Mouse (Mus musculus): ENCODE measurements at regions not wholly inside any gene's neighbourhood (a gene's known extent, or its start where the extent isn't known, plus 50 kb on each side); places are given as distances from the start of the nearest gene placed in this dataset.
"Not testable (repeated sequence)": the region's sequence is repeated elsewhere in the genome, so short reads cannot be mapped to it uniquely, and the experiment has no call there.

GRCm38 (mm10) chr14:102190786-102191185, 461.0 kb downstream of the Lmo7 start:
- DNase-seq (ENCODE audit: low spot score in 2 of 2) = no peak

GRCm38 (mm10) chr14:102181269-102181668, 451.5 kb downstream of the Lmo7 start:
- DNase-seq (ENCODE audit: low spot score in 2 of 2) = no peak

DNA sequence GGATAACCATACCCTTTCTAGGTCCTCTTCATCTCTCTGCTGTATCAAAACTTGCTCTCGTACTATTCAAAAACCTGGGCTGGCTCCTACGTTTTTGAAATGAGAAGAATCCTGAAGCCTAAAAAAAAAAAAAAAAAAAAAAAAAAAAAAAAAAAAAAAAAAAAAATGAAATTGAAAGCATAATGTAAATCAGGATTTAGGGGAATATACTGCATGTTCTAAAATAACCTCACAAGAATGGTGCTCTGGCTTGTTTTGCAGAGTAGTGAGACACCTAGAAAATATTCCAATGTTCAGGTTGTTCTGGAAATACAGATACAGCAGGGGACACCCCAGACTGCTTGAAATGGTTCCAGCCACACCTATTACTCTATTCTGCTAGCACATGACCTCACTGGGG, 442.0 kb downstream of the Lmo7 start:
- no peak for DNase-seq (ENCODE audit: low spot score in 2 of 2)

DNA sequence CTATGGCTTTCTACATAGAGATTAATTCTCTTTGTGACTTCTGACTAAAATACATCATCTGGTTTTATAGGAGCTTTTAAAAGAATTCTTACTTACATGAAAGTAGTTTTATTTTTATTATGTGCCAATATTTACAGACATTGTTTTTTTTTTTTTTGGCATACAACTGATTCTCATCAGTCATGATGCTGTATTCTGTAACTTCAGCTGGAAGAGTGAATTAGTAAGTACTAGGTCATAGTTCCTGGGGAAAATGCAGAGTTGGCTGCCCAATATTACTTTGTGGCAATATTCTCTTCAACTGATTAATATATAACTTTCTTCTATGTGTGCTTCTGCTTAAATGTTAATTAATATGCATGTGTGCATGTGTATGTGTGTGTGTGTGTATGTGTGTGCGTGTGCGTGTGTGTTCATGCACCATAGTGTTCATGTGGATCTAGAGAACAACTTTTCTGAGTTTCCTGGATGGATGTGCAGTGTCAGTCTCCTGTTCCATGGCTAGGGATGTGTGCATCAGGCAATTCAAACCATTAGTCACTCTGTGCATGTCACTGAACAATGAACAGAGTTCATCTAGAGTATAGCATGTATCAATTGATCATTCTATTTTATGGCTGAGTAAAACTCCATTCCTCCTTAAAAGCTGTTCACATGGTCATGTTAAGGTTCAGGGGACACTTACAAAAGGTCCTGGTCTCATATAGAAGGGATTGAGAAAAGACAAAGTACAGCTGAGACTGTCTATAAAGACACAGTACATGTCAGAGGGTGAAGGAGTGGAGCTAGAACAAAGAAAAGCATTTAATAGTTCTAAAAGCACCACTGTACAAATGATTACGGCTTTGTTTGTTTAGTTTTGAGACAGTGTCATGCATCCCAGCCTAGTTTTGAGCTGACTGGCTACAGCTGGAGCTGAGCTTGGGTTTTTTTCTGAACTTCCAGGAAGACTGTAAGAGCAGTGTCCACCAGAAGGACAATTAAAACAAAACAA, 431.8 kb downstream of the Lmo7 start:
- DNase-seq (ENCODE audit: low spot score in 2 of 2) = no peak

- DNase-seq (ENCODE audit: low spot score in 2 of 2) = not testable (repeated sequence)
Measured at GRCm38 (mm10) chr14:102150410-102150809, 420.7 kb downstream of the Lmo7 start.

- no peak for DNase-seq (ENCODE audit: low spot score in 2 of 2)
Measured at GRCm38 (mm10) chr14:102142720-102143119, 413.0 kb downstream of the Lmo7 start.

DNA sequence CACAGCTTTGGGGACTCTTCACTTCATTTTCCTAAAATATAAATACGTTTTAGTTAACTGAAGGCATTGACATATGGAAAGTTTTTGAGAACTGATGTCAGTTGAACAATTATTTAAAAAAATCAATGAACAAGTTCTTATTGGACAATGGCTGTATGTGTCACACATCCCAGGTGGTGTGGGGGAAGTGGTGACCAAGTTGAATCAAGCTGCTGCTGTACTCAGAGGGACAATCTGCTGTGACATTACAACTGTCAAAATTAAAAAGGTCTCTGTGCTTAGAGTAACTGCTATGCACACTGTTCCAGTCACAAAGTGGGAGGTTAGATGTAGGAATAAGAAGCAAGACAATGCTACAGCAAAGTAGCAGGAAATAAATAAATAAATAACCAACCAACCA, 409.2 kb downstream of the Lmo7 start:
- no peak for DNase-seq (ENCODE audit: low spot score in 2 of 2)

DNA sequence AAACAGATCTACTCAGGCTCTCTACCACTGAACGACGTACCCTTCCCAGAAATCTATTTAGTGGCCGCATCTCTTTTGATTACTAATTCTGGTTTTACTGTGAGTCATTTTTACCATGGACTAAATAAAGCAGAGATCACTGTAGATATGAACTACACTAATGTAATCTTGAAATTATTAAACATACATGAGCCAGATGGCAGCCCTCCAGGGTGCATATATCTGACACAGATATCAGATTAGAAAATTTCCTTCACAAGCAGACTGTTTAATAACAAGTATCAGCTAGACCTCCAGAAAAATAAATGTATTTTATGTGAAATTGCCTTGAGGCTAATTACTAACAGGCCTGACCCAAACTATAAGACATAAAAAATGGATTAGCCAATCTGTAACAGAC, 388.4 kb downstream of the Lmo7 start:
- DNase-seq (ENCODE audit: low spot score in 2 of 2) = no peak

DNA sequence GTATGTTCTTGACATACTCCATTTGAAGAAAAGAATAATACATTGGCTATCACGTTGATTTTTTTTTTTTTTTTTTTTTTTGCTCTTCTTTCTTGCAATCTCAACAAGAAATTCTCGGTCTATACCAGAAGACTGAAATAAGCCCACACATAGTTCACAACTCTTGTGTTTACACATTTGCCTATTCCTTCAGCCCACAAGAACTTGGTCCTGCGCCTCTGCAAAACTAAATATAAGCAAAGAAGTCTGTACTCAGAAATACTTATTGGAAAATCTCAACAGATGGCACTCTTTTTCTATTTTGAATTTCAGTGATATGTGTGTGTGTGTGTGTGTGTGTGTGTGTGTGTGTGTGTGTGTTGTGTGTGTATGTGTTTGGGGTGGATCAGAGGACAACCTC, 376.4 kb downstream of the Lmo7 start:
- DNase-seq (ENCODE audit: low spot score in 2 of 2) = no peak

- DNase-seq (ENCODE audit: low spot score in 2 of 2) = no peak
Measured at GRCm38 (mm10) chr14:102094105-102094504, 364.3 kb downstream of the Lmo7 start.

DNA sequence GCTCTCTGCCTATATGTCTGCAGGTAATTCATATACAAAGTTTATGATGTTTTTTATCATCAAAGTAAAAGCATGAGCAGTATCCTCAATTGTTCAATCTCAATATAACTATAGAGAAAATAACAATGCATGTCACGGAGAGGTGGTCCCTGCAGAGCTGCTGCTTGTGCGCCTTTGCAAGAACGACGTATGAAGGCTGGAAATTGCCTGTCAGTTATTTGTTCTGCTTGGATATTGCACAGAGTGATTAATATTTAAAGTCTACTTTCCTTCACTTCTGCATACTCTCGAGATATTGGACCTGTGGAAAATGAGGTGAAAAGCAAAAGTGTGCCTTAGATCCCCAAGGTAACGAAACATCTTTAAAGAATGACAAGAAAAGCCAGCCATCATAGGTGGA, 362.8 kb downstream of the Lmo7 start:
- no peak for DNase-seq (ENCODE audit: low spot score in 2 of 2)

DNA sequence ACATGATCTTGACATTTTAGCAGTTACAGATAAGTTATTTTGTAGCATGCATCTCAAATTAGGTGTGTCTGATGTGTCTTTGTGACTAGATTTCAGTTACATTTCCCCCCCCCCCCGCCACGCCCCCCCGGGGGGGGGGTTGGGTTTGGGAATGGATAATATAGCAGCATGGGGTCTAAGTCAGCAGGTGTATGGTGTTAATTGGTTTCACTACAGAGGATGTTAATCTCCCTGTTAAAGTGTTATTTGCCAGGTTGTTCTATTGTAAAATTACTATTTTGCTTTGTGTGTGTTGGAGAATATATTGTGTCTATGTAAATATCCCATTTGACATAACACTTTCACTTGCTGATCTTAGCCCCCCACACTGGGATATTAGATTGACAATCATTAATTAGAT, 319.2 kb downstream of the Lmo7 start:
- no peak for DNase-seq (ENCODE audit: low spot score in 2 of 2)

GRCm38 (mm10) chr14:102048485-102048884, 318.7 kb downstream of the Lmo7 start:
- no peak for DNase-seq (ENCODE audit: low spot score in 2 of 2)

- DNase-seq (ENCODE audit: low spot score in 2 of 2) = no peak
Measured at GRCm38 (mm10) chr14:102038145-102038544, 308.4 kb downstream of the Lmo7 start.

DNA sequence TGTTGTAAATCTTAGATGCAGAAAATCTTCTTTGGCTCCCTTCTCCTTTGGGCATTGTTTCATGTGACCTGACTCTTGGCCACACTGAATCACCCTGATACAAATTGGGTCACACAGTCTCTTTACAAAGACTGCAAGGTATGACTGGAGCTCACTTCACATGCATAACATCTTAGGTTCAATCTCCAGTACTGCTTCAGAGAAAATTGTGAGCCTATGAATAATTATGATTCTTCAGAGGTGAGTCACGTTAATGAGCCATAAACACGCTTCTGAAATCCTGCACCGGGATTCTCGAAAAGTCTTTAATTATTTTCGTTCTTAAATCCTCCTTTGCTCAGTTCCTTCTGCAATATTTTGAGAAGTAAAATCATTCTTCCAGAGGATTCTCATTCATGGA, 307.7 kb downstream of the Lmo7 start:
- DNase-seq (ENCODE audit: low spot score in 2 of 2) = no peak

DNA sequence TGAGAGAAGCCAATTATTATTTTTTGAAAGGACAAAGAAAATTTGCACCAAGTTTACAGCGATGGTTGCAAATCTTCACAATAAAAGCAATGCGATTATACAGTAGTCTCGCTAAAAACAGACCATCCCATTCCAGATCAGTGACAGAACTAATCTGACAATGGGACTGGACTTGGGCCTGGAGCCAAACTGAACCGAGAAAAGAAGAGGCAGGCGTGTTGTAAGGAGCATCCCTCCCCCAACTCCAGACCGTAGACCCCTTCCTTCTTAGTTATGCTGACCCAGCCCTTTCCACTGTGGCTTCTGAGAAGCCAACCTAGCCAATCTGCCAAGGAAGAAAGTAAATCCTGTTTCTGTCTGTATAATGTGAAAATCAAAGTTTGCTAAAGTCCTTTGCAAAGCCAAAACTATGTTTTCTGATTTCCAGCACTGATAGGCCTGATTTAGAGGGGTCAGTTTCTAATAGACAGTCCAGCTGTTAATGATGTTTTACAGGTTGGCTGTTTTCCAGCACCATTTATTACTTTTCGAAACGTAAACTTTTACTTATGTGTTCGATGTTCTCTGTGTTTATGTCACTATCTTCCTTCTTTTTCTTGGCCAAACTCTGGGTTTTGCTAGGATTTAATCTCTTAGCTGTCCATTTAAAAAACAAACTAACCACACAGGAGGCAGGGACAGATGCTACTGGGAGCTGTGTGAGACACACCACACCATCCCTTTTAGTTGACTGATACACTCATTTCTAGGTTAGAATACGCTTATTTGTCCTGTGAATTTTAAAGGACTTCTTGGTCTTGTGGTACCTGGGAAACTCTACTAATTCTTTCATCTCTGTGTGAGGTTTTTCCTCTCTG, 301.5 kb downstream of the Lmo7 start:
- DNase-seq (ENCODE audit: low spot score in 2 of 2) = no peak

GRCm38 (mm10) chr14:102024646-102025045, 294.9 kb downstream of the Lmo7 start:
- DNase-seq (ENCODE audit: low spot score in 2 of 2) = no peak

DNA sequence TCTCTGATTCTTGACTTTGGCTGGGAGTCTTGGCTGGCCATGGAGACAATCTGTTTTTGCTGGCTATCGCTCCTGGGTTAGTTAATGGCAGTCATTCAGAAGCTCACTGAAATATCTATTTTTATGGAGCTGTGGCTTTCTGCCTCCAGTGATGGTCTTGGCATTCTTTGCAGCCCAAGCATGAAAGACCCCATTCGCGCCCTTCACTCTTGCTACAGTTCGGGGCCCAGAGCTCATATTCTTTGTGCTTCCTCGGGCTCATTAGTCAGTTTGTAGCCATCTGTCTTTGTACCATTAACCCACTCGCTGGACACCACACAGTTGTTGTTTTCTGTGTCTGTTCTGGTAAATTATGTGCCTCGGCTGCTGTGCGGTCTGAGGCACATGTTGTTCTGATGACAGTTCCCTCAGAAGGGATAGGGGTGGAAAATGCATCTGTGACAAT, 290.4 kb downstream of the Lmo7 start:
- DNase-seq (ENCODE audit: low spot score in 2 of 2) = no peak

DNA sequence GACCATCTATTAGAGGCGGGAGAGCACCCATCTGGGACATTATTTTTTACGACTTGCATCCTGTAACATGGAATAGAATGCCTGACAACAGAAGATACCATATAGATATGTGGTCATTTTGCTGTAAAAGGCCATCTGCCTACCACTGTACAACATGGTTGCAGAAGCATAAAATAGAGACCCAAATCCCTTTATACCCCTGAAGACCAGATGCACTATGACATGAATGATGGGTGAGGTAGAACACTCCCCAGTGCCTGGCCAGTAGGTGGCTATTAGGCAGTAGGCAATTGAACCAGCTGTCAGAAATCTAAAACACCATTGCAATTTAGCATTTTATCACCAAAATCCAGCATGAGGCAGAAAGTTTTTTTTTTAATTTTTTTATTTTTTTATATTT, 289.6 kb downstream of the Lmo7 start:
- DNase-seq (ENCODE audit: low spot score in 2 of 2) = no peak

DNA sequence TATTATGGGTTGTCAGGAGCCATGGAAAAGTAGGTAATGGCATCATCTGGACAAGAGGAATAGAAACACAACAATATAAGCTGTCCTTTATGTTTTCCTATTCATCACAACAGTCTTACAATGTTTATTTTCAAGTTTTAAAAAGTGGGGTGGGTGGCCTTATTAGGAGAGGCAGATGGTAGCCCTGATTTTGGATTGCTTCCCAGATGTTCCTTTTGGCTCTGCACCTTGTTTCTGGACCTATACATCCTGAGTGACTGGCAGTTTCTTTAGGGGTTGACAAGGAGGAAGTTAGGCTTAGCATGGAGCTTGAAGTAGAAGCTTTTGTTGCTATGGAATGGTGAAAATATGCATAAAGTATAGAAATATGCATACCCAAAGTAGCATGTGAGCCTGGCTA, 286.8 kb downstream of the Lmo7 start:
- no peak for DNase-seq (ENCODE audit: low spot score in 2 of 2)

DNA sequence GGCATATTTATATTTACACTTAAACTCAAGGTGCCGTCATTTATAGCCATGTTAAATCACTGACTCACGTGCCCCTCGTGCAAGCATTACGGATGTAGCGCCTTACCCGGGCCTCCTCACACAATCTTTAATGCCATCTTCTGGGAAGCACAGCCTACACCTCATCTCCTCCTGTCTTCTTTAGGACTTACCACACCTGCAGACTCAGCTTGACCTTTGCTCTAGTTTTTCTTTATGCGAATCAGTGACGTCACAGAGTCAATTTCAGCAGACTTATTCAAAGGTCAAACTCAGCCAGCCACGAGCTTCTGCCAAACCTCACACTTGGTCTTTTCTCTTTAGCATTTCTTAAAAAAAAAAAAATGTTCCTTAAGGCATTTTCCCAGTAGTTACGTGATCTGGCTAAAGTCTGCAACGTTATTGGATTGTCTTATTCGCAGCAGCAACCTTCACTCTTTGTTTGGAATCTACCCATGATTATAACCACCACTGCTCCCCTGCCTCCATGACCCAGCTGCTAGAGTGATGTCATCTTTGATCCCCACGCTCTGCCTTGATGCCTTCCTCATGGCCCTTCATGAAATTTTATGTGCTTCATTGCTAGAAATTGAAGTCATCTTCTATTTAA, 285.3 kb downstream of the Lmo7 start:
- DNase-seq (ENCODE audit: low spot score in 2 of 2) = no peak

GRCm38 (mm10) chr14:102013238-102013637, 283.5 kb downstream of the Lmo7 start:
- DNase-seq (ENCODE audit: low spot score in 2 of 2) = no peak
